Mouse (Mus musculus) brain, embryonic 14.5 days (tissue): Measurements from ENCODE around the gene Ap1b1. TPM values are rescaled to one million over a fixed set of nuclear protein-coding genes. Genes with fewer than 3 reads are reported as not detected.

ENCODE experiments used
- DNase-seq: peaks from one replicate; pipeline ENCODE4 v3.0.0-alpha.2; 2011; ENCODE audit warnings: low read depth
- CTCF ChIP-seq: fragments of 200-500 bp; IDR thresholded peaks from 2 replicates; pipeline ENCODE4 v1.5.1; 2012; ENCODE audit warnings: inconsistent platforms, mild to moderate bottlenecking, moderate library complexity, borderline replicate concordance; ENCODE audit not compliant: insufficient read depth, insufficient read length; ENCODE audit errors: extremely low read depth
- POLR2A ChIP-seq: fragments of 200-500 bp; IDR thresholded peaks from 2 replicates; pipeline ENCODE4 v1.6.1; 2012; ENCODE audit warnings: mild to moderate bottlenecking, inconsistent platforms, borderline replicate concordance; ENCODE audit not compliant: poor library complexity, insufficient read depth, insufficient read length, severe bottlenecking; ENCODE audit errors: extremely low read depth
- polyA plus RNA-seq: library from polyadenylated mRNA; depleted of rRNA; stranded (reverse); fragments of >200 nt; gene quantifications from 2 replicates; pipeline ENCODE4 v1.2.3, GENCODE M21; 2012

The Ap1b1 gene
- polyA plus RNA-seq, 1 experiment: 115 TPM

GRCm38 (mm10) chr11:4987487-4987852 lies 846 bp downstream of the Ap1b1 start:
- DNase-seq: no peak
- TF ChIP-seq CTCF: no peak
- no peak for TF ChIP-seq POLR2A

GRCm38 (mm10) chr11:4989187-4989586 lies 2.6 kb downstream of the Ap1b1 start:
- TF ChIP-seq POLR2A (no peak), CTCF (no peak)
- DNase-seq: no peak

GRCm38 (mm10) chr11:4992471-4992870 lies 5.8 kb downstream of the Ap1b1 start:
- TF ChIP-seq POLR2A (no peak), CTCF (no peak)
- no peak for DNase-seq

GRCm38 (mm10) chr11:4995676-4996075 lies 9.1 kb downstream of the Ap1b1 start:
- no peak for DNase-seq
- TF ChIP-seq POLR2A: no peak

- TF ChIP-seq CTCF (no peak), POLR2A (no peak)
- DNase-seq: no peak
These were observed 10.1 kb downstream of the Ap1b1 start for GRCm38 (mm10) chr11:4996621-4997199.

DNA sequence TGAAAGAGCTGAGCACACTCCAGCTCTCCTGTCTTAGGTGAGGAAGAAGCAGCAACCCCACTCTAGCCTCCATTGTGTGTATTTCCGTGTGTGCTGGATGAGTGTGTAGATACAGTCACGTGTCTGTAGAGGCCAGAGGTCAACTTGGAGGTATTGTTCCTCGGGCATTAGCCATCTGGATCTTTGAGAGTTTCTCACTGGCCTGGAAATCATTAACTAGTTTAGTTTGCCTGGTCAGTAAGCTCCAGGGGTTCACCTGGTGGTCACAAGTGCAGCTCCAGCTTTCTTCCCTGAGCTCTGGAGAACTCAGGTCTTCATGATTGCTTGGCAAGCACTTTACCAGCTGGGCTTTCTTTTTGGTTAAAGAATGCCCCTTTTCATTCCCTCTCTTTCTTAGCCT lies 11.7 kb downstream of the Ap1b1 start:
- TF ChIP-seq POLR2A: no peak
- TF ChIP-seq CTCF: no peak
- no peak for DNase-seq

GRCm38 (mm10) chr11:4998762-4999161 lies 12.1 kb downstream of the Ap1b1 start:
- no peak for TF ChIP-seq CTCF
- TF ChIP-seq POLR2A: no peak
- no peak for DNase-seq

DNA sequence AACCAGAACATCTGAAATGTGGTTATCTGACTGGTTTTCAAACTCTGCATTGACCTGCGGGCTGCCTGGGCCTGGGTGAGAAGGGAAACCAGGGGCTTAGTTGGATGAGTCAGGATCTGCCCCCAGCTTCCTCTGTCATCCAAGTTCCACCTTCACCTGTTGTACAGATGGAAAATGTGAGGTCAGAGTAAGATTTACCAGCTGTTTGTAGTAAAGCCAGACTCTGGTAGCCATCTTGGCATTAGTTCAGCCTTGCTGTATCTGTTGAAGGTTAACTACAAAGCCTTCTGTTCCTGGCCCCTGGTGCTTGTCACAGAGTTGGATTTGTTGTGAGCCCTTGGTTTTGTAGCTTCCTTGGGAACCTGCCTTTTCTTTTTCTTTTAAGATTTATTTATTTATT lies 13.6 kb downstream of the Ap1b1 start:
- no peak for DNase-seq

GRCm38 (mm10) chr11:5002826-5003225 lies 16.2 kb downstream of the Ap1b1 start:
- no peak for TF ChIP-seq CTCF
- TF ChIP-seq POLR2A: no peak
- DNase-seq: no peak

More for the DNA sequence above, 13.6 kb downstream of the Ap1b1 start:
- TF ChIP-seq POLR2A: no peak
- no peak for TF ChIP-seq CTCF

DNA sequence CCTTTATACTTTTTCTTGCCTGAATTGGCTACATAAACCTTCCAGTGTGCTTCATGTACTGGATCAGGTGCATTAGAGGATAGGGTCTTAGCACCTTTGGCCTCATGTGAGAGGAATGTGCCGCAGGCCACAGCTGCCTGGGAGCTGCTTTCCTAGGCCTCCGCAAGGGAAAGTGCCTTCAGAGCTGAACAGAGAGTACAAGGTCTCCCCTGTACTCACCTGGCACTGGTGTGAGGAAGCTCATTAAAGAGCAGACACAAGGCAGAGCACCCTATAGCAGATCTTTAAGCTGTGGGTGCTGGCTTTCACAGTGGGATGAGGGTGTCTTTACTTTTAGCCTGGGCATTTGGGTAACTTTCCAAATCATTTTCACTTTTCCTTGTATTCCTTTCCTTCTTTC lies 18.9 kb downstream of the Ap1b1 start:
- DNase-seq: no peak
- TF ChIP-seq POLR2A (no peak), CTCF (no peak)

DNA sequence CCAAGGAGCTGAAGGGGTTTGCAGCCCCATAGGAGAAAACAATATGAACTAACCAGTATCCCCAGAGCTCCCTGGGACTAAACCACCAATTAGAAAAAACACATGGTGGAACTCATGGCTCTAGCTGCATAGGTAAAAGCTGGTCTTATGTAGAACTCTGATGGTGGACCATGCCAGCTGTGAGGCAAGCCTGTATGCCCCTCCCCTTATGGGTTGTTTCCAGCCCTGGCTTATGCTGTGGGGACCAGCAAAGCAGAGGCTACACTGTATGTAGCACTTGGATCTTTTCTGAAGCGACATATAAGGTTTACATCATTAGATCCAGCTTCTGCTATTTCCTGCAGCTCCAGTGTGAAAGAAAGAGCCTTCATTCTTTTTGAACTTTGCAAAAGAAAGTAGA lies 20.6 kb downstream of the Ap1b1 start:
- TF ChIP-seq POLR2A: no peak
- TF ChIP-seq CTCF: no peak
- no peak for DNase-seq

DNA sequence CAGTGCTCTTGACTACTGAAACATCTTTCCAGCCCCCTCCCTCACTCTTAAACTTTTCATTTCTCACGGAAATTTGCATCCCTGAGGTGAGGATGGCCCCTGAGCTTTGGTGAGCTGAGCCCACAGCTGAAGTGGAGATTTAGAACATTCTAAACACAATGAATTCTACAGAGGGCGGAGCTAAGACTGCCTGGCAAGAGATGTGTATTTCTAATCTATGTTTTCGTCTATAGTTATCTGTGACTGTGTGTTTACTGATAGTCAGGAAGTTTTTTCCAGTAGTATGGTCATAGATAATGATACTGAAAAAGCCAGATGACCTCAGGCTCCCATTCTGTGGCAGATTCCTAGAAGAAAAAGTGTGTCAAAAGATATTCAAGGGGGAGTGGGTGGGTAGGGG lies 22.2 kb downstream of the Ap1b1 start:
- TF ChIP-seq CTCF (no peak), POLR2A (no peak)
- DNase-seq: no peak
